Mouse (Mus musculus): ENCODE results near the gene Tfpi2. TPM values are rescaled to one million over a fixed set of nuclear protein-coding genes. Genes with fewer than 3 reads are reported as not detected.
A peak's percentile ranks its signal among the peaks of the same experiment; 100 is the strongest.

The Tfpi2 gene
- total RNA-seq, 1 experiment from 2014 or later = not detected

GRCm38 (mm10) chr6:3935606-3936005 is 53.1 kb downstream of the Tfpi2 start:
- no peak for ATAC-seq (replicated peaks in 1 of 2; ENCODE audit: insufficient read depth in 1 of 2, low FRiP score in 2 of 2, low TSS enrichment in 1 of 2, low read depth in 1 of 2, poor library complexity in 2 of 2, severe bottlenecking in 2 of 2)

- ATAC-seq (replicated peaks in 1 of 2; ENCODE audit: insufficient read depth in 1 of 2, low FRiP score in 2 of 2, low TSS enrichment in 1 of 2, low read depth in 1 of 2, poor library complexity in 2 of 2, severe bottlenecking in 2 of 2) = no peak
Measured at GRCm38 (mm10) chr6:3935048-3935447, 53.7 kb downstream of the Tfpi2 start.

- no peak for ATAC-seq (replicated peaks in 1 of 2; ENCODE audit: insufficient read depth in 1 of 2, low FRiP score in 2 of 2, low TSS enrichment in 1 of 2, low read depth in 1 of 2, poor library complexity in 2 of 2, severe bottlenecking in 2 of 2)
Measured at GRCm38 (mm10) chr6:3926140-3926539, 62.6 kb downstream of the Tfpi2 start.

GRCm38 (mm10) chr6:3922870-3923269 is 65.8 kb downstream of the Tfpi2 start:
- ATAC-seq (replicated peaks in 1 of 2; ENCODE audit: insufficient read depth in 1 of 2, low FRiP score in 2 of 2, low TSS enrichment in 1 of 2, low read depth in 1 of 2, poor library complexity in 2 of 2, severe bottlenecking in 2 of 2) = no peak

GRCm38 (mm10) chr6:3916015-3916414 is 72.7 kb downstream of the Tfpi2 start:
- peak; percentile 78 to 81 for ATAC-seq (replicated peaks in 1 of 2; ENCODE audit: insufficient read depth in 1 of 2, low FRiP score in 2 of 2, low TSS enrichment in 1 of 2, low read depth in 1 of 2, poor library complexity in 2 of 2, severe bottlenecking in 2 of 2)

Other genes with a start within 250 kb of the Tfpi2 start
- not detected in 2 replicates for gene Calcr, start 224.2 kb downstream of the Tfpi2 start, total RNA-seq (2017)
- not detected in 2 replicates for gene Gngt1, start 4.9 kb upstream of the Tfpi2 start, total RNA-seq (2017)
- 5.9 and 24.0 TPM in 2 replicates for gene Gng11, start 15.0 kb upstream of the Tfpi2 start, total RNA-seq (2017)
- 49.0 and 52.5 TPM in 2 replicates for gene Bet1, start 98.1 kb upstream of the Tfpi2 start, total RNA-seq (2017)

Data from hematopoietic stem cell, adult 5-6 weeks (primary cell).